Mouse (Mus musculus): ENCODE results near the gene Swi5.

- no peak for TF ChIP-seq POLR2A (IDR thresholded peaks at IDR 0.05; ENCODE audit: low read depth, low read length)
- no peak for TF ChIP-seq CTCF (IDR thresholded peaks at IDR 0.05; ENCODE audit: extremely low read depth, insufficient read length, insufficient replicate concordance, low read depth, low read length)
These were observed 49.0 kb downstream of the Swi5 start for GRCm38 (mm10) chr2:32238708-32239435.

Data from small intestine, adult 2 months (tissue).